Mouse (Mus musculus): ENCODE measurements around the gene Cyp2d22.
"Not testable (repeated sequence)": the region's sequence is repeated elsewhere in the genome, so short reads cannot be mapped to it uniquely, and the experiment has no call there.

Cyp2d22 gene

GRCm38 (mm10) chr15:82375855-82376254 is 4.2 kb downstream of the Cyp2d22 start:
- DNase-seq = no peak

GRCm38 (mm10) chr15:82374437-82374836 is 5.6 kb downstream of the Cyp2d22 start:
- DNase-seq = no peak

GRCm38 (mm10) chr15:82372991-82373390 is 7.1 kb downstream of the Cyp2d22 start:
- no peak for DNase-seq

GRCm38 (mm10) chr15:82372446-82372845 is 7.6 kb downstream of the Cyp2d22 start:
- no peak for DNase-seq

GRCm38 (mm10) chr15:82368851-82369250 is 11.2 kb downstream of the Cyp2d22 start:
- no peak for DNase-seq

GRCm38 (mm10) chr15:82368146-82368545 is 11.9 kb downstream of the Cyp2d22 start:
- DNase-seq = no peak

GRCm38 (mm10) chr15:82364561-82364960 is 15.5 kb downstream of the Cyp2d22 start:
- DNase-seq = not testable (repeated sequence)

GRCm38 (mm10) chr15:82363801-82364200 is 16.3 kb downstream of the Cyp2d22 start:
- not testable (repeated sequence) for DNase-seq

GRCm38 (mm10) chr15:82362234-82362633 is 17.8 kb downstream of the Cyp2d22 start:
- DNase-seq = no peak

GRCm38 (mm10) chr15:82361459-82362018 is 18.5 kb downstream of the Cyp2d22 start:
- DNase-seq = peak; percentile 37

- DNase-seq = no peak
Measured at GRCm38 (mm10) chr15:82358431-82359260, 21.4 kb downstream of the Cyp2d22 start.

GRCm38 (mm10) chr15:82354126-82354945 is 25.7 kb downstream of the Cyp2d22 start, which contains the start of gene Ndufa6:
TSS of gene Ndufa6 (minus strand) at chr15:82354322.
- peak; percentile 96 for DNase-seq

- no peak for DNase-seq
Measured at GRCm38 (mm10) chr15:82353745-82354113, 26.3 kb downstream of the Cyp2d22 start.

GRCm38 (mm10) chr15:82353078-82353744 is 26.8 kb downstream of the Cyp2d22 start:
- DNase-seq = peak; percentile 22

GRCm38 (mm10) chr15:82351480-82351879 is 28.6 kb downstream of the Cyp2d22 start:
- no peak for DNase-seq

- DNase-seq = no peak
Measured at GRCm38 (mm10) chr15:82350349-82350748, 29.7 kb downstream of the Cyp2d22 start.

GRCm38 (mm10) chr15:82348999-82349341 is 31.1 kb downstream of the Cyp2d22 start:
- DNase-seq = no peak

GRCm38 (mm10) chr15:82348258-82348998 is 31.6 kb downstream of the Cyp2d22 start:
- DNase-seq = no peak

- DNase-seq = no peak
Measured at GRCm38 (mm10) chr15:82347852-82348251, 32.2 kb downstream of the Cyp2d22 start.

- DNase-seq = no peak
Measured at GRCm38 (mm10) chr15:82347303-82347676, 32.8 kb downstream of the Cyp2d22 start.

GRCm38 (mm10) chr15:82346580-82347302 is 33.3 kb downstream of the Cyp2d22 start:
- DNase-seq = no peak
